Mouse (Mus musculus) heart, adult 2 months (tissue): ENCODE measurements around the gene Perm1.

Experiments
- CTCF ChIP-seq: fragments of 200-600 bp; IDR thresholded peaks from 2 replicates; pipeline ENCODE4 v1.8.1; 2022; ENCODE audit warnings: antibody characterized with exemption, mild to moderate bottlenecking, moderate library complexity
- EP300 ChIP-seq: fragments of 200-500 bp; IDR thresholded peaks from 2 replicates; pipeline ENCODE4 v1.6.1; 2011; ENCODE audit warnings: low read depth, low read length, control low read depth; ENCODE audit not compliant: insufficient read depth
- POLR2A ChIP-seq: fragments of 200-500 bp; IDR thresholded peaks from 2 replicates; pipeline ENCODE4 v1.6.1; 2011; ENCODE audit warnings: mild to moderate bottlenecking, low read depth, low read length, control low read depth; ENCODE audit not compliant: insufficient read depth

DNA sequence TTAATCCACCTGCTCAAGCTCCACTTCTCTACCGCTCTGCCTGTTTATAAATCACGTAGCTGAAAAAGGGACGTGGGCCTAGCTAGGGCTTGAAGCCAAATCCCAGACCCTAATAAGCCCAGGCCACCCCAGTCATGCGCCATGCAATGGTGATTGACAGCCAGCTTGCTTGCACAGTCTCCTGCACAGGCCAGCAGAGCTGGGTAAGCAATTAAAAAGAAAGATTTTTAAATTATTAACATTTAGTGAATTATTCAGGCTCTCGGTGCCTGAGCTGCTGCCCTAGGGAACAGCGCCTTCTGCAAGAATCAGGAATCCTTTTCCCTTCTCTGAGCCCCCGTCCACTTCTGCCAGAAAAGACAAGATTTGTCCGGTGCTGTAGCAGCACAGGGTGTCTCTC is 35.4 kb downstream of the Perm1 start:
- TF ChIP-seq EP300 = no peak
- TF ChIP-seq POLR2A = no peak
- TF ChIP-seq CTCF = no peak
